Mouse (Mus musculus) erythroblast, embryonic 14.5 days (primary cell): ENCODE results near the gene Dll1.

Source experiments
- GATA1 ChIP-seq: IDR thresholded peaks from 2 replicates; pipeline ENCODE4 v1.6.1; 2012; ENCODE audit warnings: low read length, inconsistent platforms, mixed read lengths
- TAL1 ChIP-seq: IDR thresholded peaks from 3 replicates; pipeline ENCODE4 v1.6.1; 2012; ENCODE audit warnings: low read length, inconsistent platforms, mixed read lengths

GRCm38 (mm10) chr17:15421446-15421845 lies 44.8 kb upstream of the Dll1 start:
- TF ChIP-seq TAL1 = no peak
- no peak for TF ChIP-seq GATA1
